Mouse (Mus musculus): ENCODE measurements around the gene Prune2. TPM values are rescaled to one million over a fixed set of nuclear protein-coding genes. Genes with fewer than 3 reads are reported as not detected.
"Not testable (repeated sequence)": the region's sequence is repeated elsewhere in the genome, so short reads cannot be mapped to it uniquely, and the experiment has no call there.

Prune2 gene
- polyA plus RNA-seq, 1 experiment from 2014 or later, result 11.6 TPM

GRCm38 (mm10) chr19:17163511-17163953, 207.6 kb downstream of the Prune2 start:
- no peak for ATAC-seq (ENCODE audit: insufficient number of reproducible peaks, insufficient read depth, low FRiP score, low read depth)
- no peak overlapping the region for H3K27ac ChIP-seq (replicated peaks in 1 of 2; ENCODE audit: control insufficient read depth in 1 of 2, insufficient read depth in 1 of 2, low read depth in 2 of 2, low read length in 2 of 2)
- H3K9ac ChIP-seq (ENCODE audit: low read length), result no peak overlapping the region
- H3K36me3 ChIP-seq (ENCODE audit: control insufficient read depth, insufficient read depth, low read length), result no peaks in the 10 kb centered on the region
- H3K27me3 ChIP-seq (ENCODE audit: control insufficient read depth, insufficient read depth, low read length), result no peaks in the 10 kb centered on the region
- H3K4me2 ChIP-seq (ENCODE audit: low read length), result peak overlapping the region; percentile 51
- H3K4me3 ChIP-seq (ENCODE audit: control insufficient read depth in 1 of 2, insufficient read depth in 1 of 2, low read depth in 1 of 2, low read length in 2 of 2), result peak overlapping the region in 1 of 2 experiments; percentile 8; a peak in 1 of 4 replicates
- peaks cover 6 to 8% of the 10 kb centered on the region in 2 experiments for H3K4me1 ChIP-seq (ENCODE audit: control insufficient read depth in 2 of 2, insufficient read depth in 2 of 2, low read length in 2 of 2)
- no peaks in the 10 kb centered on the region for H3K9me3 ChIP-seq (ENCODE audit: control insufficient read depth, low read length)
- WGBS, result 9% methylated on average over 13 of the region's 13 CpGs

GRCm38 (mm10) chr19:17166288-17166687, 210.4 kb downstream of the Prune2 start:
- Histone ChIP-seq H3K36me3 (ENCODE audit: control insufficient read depth, insufficient read depth, low read length) (no peaks in the 10 kb centered on the region), H3K4me1 (ENCODE audit: control insufficient read depth in 2 of 2, insufficient read depth in 2 of 2, low read length in 2 of 2) (peaks cover 3 to 4% of the 10 kb centered on the region in 2 experiments; a peak in 2 of 4 replicates), H3K9me3 (ENCODE audit: control insufficient read depth, low read length) (no peaks in the 10 kb centered on the region), H3K4me3 (ENCODE audit: control insufficient read depth in 1 of 2, insufficient read depth in 1 of 2, low read depth in 1 of 2, low read length in 2 of 2) (no peak overlapping the region), H3K27me3 (ENCODE audit: control insufficient read depth, insufficient read depth, low read length) (no peaks in the 10 kb centered on the region), H3K9ac (ENCODE audit: low read length) (no peak overlapping the region), H3K27ac (replicated peaks in 1 of 2; ENCODE audit: control insufficient read depth in 1 of 2, insufficient read depth in 1 of 2, low read depth in 2 of 2, low read length in 2 of 2) (no peak overlapping the region), H3K4me2 (ENCODE audit: low read length) (no peak overlapping the region)
- 69% methylated on average over 7 of the region's 7 CpGs for WGBS
- ATAC-seq (ENCODE audit: insufficient number of reproducible peaks, insufficient read depth, low FRiP score, low read depth), result no peak

- no peaks in the 10 kb centered on the region for H3K27me3 ChIP-seq (ENCODE audit: control insufficient read depth, insufficient read depth, low read length)
- peaks cover 3 to 4% of the 10 kb centered on the region in 2 experiments; a peak in 2 of 4 replicates for H3K4me1 ChIP-seq (ENCODE audit: control insufficient read depth in 2 of 2, insufficient read depth in 2 of 2, low read length in 2 of 2)
- 79% methylated on average over 9 of the region's 9 CpGs for WGBS
- no peaks in the 10 kb centered on the region for H3K36me3 ChIP-seq (ENCODE audit: control insufficient read depth, insufficient read depth, low read length)
- no peak overlapping the region for H3K4me3 ChIP-seq (ENCODE audit: control insufficient read depth in 1 of 2, insufficient read depth in 1 of 2, low read depth in 1 of 2, low read length in 2 of 2)
- H3K27ac ChIP-seq (replicated peaks in 1 of 2; ENCODE audit: control insufficient read depth in 1 of 2, insufficient read depth in 1 of 2, low read depth in 2 of 2, low read length in 2 of 2), result no peak overlapping the region
- no peak overlapping the region for H3K4me2 ChIP-seq (ENCODE audit: low read length)
- H3K9ac ChIP-seq (ENCODE audit: low read length), result no peak overlapping the region
- ATAC-seq (ENCODE audit: insufficient number of reproducible peaks, insufficient read depth, low FRiP score, low read depth), result no peak
- no peaks in the 10 kb centered on the region for H3K9me3 ChIP-seq (ENCODE audit: control insufficient read depth, low read length)
Measured at GRCm38 (mm10) chr19:17168186-17168585, 212.3 kb downstream of the Prune2 start.

GRCm38 (mm10) chr19:17169746-17170145, 213.8 kb downstream of the Prune2 start:
- no peak overlapping the region for H3K9ac ChIP-seq (ENCODE audit: low read length)
- 80% methylated on average over 10 of the region's 10 CpGs for WGBS
- H3K4me3 ChIP-seq (ENCODE audit: control insufficient read depth in 1 of 2, insufficient read depth in 1 of 2, low read depth in 1 of 2, low read length in 2 of 2), result no peak overlapping the region
- H3K4me1 ChIP-seq (ENCODE audit: control insufficient read depth in 2 of 2, insufficient read depth in 2 of 2, low read length in 2 of 2), result peaks cover 2 to 3% of the 10 kb centered on the region in 2 experiments; a peak in 1 of 4 replicates
- no peaks in the 10 kb centered on the region for H3K27me3 ChIP-seq (ENCODE audit: control insufficient read depth, insufficient read depth, low read length)
- no peaks in the 10 kb centered on the region for H3K9me3 ChIP-seq (ENCODE audit: control insufficient read depth, low read length)
- no peak for ATAC-seq (ENCODE audit: insufficient number of reproducible peaks, insufficient read depth, low FRiP score, low read depth)
- H3K36me3 ChIP-seq (ENCODE audit: control insufficient read depth, insufficient read depth, low read length), result no peaks in the 10 kb centered on the region
- H3K27ac ChIP-seq (replicated peaks in 1 of 2; ENCODE audit: control insufficient read depth in 1 of 2, insufficient read depth in 1 of 2, low read depth in 2 of 2, low read length in 2 of 2), result no peak overlapping the region
- H3K4me2 ChIP-seq (ENCODE audit: low read length), result no peak overlapping the region

GRCm38 (mm10) chr19:17174501-17174900, 218.6 kb downstream of the Prune2 start:
- not testable (repeated sequence) for H3K4me2 ChIP-seq (ENCODE audit: low read length); H3K9ac ChIP-seq (ENCODE audit: low read length); H3K27ac ChIP-seq (replicated peaks in 1 of 2; ENCODE audit: control insufficient read depth in 1 of 2, insufficient read depth in 1 of 2, low read depth in 2 of 2, low read length in 2 of 2); H3K4me3 ChIP-seq (ENCODE audit: control insufficient read depth in 1 of 2, insufficient read depth in 1 of 2, low read depth in 1 of 2, low read length in 2 of 2); H3K27me3 ChIP-seq (ENCODE audit: control insufficient read depth, insufficient read depth, low read length); H3K9me3 ChIP-seq (ENCODE audit: control insufficient read depth, low read length); H3K4me1 ChIP-seq (ENCODE audit: control insufficient read depth in 2 of 2, insufficient read depth in 2 of 2, low read length in 2 of 2); H3K36me3 ChIP-seq (ENCODE audit: control insufficient read depth, insufficient read depth, low read length); ATAC-seq (ENCODE audit: insufficient number of reproducible peaks, insufficient read depth, low FRiP score, low read depth)
- 86% methylated on average over 2 of the region's 2 CpGs for WGBS

- H3K4me3 ChIP-seq (ENCODE audit: control insufficient read depth in 1 of 2, insufficient read depth in 1 of 2, low read depth in 1 of 2, low read length in 2 of 2), result no peak overlapping the region
- peak overlapping the region in 1 of 2 experiments; percentile 12; a peak in 1 of 4 replicates for H3K27ac ChIP-seq (replicated peaks in 1 of 2; ENCODE audit: control insufficient read depth in 1 of 2, insufficient read depth in 1 of 2, low read depth in 2 of 2, low read length in 2 of 2)
- no peaks in the 10 kb centered on the region for H3K27me3 ChIP-seq (ENCODE audit: control insufficient read depth, insufficient read depth, low read length)
- 32% methylated on average over 4 of the region's 4 CpGs for WGBS
- H3K9me3 ChIP-seq (ENCODE audit: control insufficient read depth, low read length), result no peaks in the 10 kb centered on the region
- H3K4me2 ChIP-seq (ENCODE audit: low read length), result no peak overlapping the region
- H3K9ac ChIP-seq (ENCODE audit: low read length), result no peak overlapping the region
- H3K36me3 ChIP-seq (ENCODE audit: control insufficient read depth, insufficient read depth, low read length), result no peaks in the 10 kb centered on the region
- H3K4me1 ChIP-seq (ENCODE audit: control insufficient read depth in 2 of 2, insufficient read depth in 2 of 2, low read length in 2 of 2), result peaks cover 2 to 5% of the 10 kb centered on the region in 2 experiments; a peak in 1 of 4 replicates
- no peak for ATAC-seq (ENCODE audit: insufficient number of reproducible peaks, insufficient read depth, low FRiP score, low read depth)
Measured at GRCm38 (mm10) chr19:17180506-17180905, 224.6 kb downstream of the Prune2 start.

GRCm38 (mm10) chr19:17194730-17195129, 238.8 kb downstream of the Prune2 start:
- Histone ChIP-seq H3K4me2 (ENCODE audit: low read length) (no peak overlapping the region), H3K4me3 (ENCODE audit: control insufficient read depth in 1 of 2, insufficient read depth in 1 of 2, low read depth in 1 of 2, low read length in 2 of 2) (no peak overlapping the region)
- WGBS, result 74% methylated on average over 5 of the region's 5 CpGs

GRCm38 (mm10) chr19:17199059-17199458, 243.1 kb downstream of the Prune2 start:
- no peaks in the 10 kb centered on the region for H3K9me3 ChIP-seq (ENCODE audit: control insufficient read depth, low read length)
- WGBS, result 5% methylated on average over 8 of the region's 8 CpGs
- peak overlapping the region in 1 of 2 experiments; percentile 1; a peak in 1 of 4 replicates for H3K27ac ChIP-seq (replicated peaks in 1 of 2; ENCODE audit: control insufficient read depth in 1 of 2, insufficient read depth in 1 of 2, low read depth in 2 of 2, low read length in 2 of 2)
- H3K4me2 ChIP-seq (ENCODE audit: low read length), result no peak overlapping the region
- peak; percentile 59; the same call in 1 of the 2 replicates for ATAC-seq (ENCODE audit: insufficient number of reproducible peaks, insufficient read depth, low FRiP score, low read depth)
- H3K9ac ChIP-seq (ENCODE audit: low read length), result no peak overlapping the region
- H3K27me3 ChIP-seq (ENCODE audit: control insufficient read depth, insufficient read depth, low read length), result no peaks in the 10 kb centered on the region
- H3K36me3 ChIP-seq (ENCODE audit: control insufficient read depth, insufficient read depth, low read length), result no peaks in the 10 kb centered on the region
- no peak overlapping the region for H3K4me3 ChIP-seq (ENCODE audit: control insufficient read depth in 1 of 2, insufficient read depth in 1 of 2, low read depth in 1 of 2, low read length in 2 of 2)
- peaks cover 6 to 11% of the 10 kb centered on the region in 2 experiments; a peak in 3 of 4 replicates for H3K4me1 ChIP-seq (ENCODE audit: control insufficient read depth in 2 of 2, insufficient read depth in 2 of 2, low read length in 2 of 2)

More at GRCm38 (mm10) chr19:17194730-17195129, 238.8 kb downstream of the Prune2 start:
- Histone ChIP-seq H3K27ac (replicated peaks in 1 of 2; ENCODE audit: control insufficient read depth in 1 of 2, insufficient read depth in 1 of 2, low read depth in 2 of 2, low read length in 2 of 2) (no peak overlapping the region), H3K9me3 (ENCODE audit: control insufficient read depth, low read length) (no peaks in the 10 kb centered on the region), H3K27me3 (ENCODE audit: control insufficient read depth, insufficient read depth, low read length) (no peaks in the 10 kb centered on the region), H3K4me1 (ENCODE audit: control insufficient read depth in 2 of 2, insufficient read depth in 2 of 2, low read length in 2 of 2) (peaks cover 3 to 8% of the 10 kb centered on the region in 2 experiments; a peak in 3 of 4 replicates), H3K9ac (ENCODE audit: low read length) (no peak overlapping the region), H3K36me3 (ENCODE audit: control insufficient read depth, insufficient read depth, low read length) (no peaks in the 10 kb centered on the region)
- no peak for ATAC-seq (ENCODE audit: insufficient number of reproducible peaks, insufficient read depth, low FRiP score, low read depth)

Measured in heart, embryonic 14.5 days (tissue).